Mouse (Mus musculus): ENCODE data around the gene Ablim1.

The Ablim1 gene

DNA sequence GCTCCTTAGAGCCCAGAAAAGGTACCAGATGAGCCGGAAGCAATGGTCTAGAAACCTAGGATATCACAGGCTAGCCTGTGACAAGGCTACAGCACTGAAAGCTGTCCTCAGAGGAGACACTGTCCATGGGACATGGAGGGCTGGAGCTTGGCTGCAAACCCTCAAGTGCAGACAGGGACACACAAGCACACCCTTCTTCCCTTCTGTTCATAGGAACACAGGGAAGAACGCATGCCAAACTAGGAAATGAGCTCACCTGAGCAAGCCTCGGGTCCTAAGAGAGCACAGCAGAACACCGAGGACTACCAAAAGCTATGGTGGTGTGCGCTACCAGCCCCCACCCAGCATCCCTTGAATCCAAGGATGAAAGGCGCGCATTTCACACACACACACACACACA, 262.7 kb downstream of the Ablim1 start:
- DNase-seq = no peak

DNA sequence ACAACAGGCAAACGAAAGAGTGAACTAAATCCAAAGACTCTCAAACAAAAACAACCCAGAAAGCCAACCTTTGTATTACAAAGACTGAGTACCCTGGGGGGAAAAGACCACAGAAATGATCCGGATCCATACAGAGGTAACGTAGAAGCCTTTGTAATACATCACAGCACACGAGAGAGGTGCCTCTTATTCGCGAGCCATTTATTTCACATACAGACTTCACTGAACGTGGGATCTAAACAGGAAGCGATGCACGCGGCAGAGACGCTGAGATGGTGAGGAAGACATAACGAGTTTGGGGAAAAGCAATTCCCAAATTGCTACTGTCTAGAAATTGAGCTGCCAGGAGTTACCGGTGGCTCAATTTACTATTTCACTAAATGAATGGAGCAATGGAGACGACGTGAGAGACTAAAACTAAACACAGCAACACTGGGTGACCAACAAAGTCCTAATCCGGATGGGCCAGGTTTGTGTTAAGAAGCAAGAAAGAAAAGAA, 265.1 kb downstream of the Ablim1 start:
- DNase-seq = no peak

DNA sequence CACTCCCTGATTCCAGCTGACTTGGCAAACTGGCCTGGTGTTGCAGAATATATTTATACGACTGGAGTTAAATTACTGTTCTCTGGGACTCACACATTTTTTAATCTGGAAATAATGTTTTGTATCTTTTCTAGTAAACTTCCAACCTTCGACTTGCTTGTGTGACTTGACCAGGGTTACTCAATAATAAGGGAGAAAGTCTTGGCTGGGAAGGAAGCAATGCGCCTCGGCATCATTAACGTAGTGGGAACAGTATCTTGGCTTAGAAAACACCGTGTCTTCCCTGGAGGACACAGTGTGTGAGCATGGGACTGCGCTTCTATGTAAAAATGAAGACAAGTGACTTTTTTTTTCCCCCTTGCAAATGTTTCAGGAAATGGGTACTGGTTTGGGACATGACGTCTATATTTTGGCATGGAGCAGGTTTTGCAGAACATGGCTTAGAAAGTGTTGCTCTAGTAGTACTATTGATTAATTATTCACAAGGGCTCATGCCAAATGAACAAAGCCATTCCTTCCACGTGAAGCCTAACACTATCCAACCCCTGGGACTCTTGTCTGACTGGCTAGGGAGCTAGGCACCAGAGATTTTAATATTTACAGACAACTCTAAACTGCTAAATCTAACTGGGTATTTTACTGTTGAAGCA, 266.9 kb downstream of the Ablim1 start:
- no peak for DNase-seq

DNA sequence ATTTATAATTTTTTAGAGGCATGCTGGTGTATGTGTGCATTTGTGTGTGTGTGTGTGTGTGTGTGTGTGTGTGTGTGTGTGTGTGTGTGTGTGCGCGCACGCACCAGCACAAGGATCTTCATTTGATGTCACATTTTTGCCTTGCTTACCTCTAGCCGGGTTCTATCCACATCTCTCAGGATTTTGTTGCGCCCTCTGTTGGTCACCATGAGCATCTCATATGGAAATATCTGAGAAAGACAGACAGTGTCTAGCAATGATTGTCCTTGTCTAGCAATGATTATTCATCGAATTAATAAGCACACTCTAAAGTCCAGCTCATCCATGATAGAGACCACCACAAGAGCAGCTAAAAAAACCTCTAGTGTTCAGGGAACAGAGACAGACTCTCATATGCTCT, 275.5 kb downstream of the Ablim1 start:
- DNase-seq = peak; percentile 49 to 53

GRCm38 (mm10) chr19:57036860-57037259, 277.9 kb downstream of the Ablim1 start:
- no peak for DNase-seq

DNA sequence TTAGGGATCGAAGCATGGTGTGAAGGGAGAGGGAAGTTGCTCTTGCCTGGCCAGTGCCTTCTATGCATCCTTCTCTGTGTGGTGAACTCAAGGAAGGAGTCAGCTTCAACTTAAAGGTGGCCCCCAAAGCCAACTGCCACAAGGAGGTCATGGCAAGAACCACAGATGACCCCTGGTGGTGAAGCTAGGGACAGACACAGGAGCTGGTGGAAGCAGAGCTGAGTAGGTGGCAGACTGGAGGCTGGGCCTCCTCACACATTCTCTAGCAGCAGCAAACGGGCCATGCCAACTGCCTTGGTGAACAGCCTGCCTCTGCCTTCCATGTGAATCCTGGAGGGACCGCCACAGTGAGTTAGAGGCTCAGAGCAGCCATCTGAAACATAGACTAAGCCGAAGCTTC, 283.1 kb downstream of the Ablim1 start:
- peak; percentile 67 to 76 for DNase-seq

DNA sequence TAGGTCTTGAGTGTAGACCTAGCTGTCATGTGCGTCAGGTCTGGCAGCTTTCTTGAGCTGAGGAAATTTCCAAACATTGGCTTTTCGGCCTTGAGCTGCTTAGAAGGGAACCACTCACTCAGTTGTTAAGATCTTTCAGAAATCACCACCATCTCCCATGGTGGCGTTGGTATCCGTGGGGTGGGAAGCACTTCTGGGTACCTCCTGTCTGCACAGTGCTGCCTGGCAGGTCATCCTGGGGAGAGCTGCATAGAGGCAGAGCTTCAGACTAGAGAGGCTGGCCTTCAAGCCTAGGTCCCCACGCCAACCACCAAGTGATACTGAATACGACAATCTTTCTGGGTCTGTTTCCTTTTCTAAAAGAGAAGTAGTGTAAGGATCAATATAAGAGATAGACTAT, 285.3 kb downstream of the Ablim1 start:
- no peak for DNase-seq

DNA sequence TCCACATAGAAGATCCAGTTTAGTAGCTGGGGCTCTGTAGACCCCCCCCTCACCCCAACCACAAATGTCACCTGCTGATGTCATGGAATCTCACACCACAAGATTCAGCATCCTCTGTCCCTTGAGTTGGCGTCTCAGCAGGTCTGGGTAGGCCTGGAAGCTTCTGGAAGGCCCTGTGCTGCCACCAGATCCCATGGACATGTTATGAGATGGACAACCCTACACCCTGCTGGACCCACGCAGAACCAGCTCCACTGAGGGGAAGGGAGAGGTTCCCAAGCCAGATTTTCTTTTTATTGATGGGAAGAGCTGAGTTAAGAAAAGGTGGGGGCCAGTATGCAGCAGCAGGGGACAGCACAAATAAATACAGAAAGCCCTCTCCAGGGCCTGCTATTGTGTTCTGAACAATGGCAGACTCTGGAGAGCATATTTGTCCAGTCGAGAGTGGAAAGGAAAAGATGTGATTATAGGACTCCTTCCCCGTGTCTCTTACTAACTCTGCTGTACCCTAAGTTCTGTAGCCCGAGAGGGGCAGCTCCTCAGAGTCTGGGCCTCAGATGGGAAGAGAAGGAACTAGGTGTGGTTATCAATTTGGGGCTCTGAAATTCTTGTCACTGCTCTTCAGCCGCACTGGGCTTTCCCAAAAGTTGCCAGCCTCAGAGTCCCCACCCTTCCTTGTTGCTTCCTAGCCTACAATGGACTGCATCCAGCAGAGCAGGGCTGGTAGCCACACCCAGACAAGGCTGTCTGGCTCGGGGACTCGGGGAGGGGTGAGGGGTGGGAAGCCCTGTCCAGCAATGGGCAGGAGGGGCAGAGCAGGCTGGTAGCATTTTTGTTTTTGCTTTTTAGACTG, 286.2 kb downstream of the Ablim1 start:
- no peak for DNase-seq

- DNase-seq = no peak
These were observed 288.2 kb downstream of the Ablim1 start for GRCm38 (mm10) chr19:57026501-57026900.

DNA sequence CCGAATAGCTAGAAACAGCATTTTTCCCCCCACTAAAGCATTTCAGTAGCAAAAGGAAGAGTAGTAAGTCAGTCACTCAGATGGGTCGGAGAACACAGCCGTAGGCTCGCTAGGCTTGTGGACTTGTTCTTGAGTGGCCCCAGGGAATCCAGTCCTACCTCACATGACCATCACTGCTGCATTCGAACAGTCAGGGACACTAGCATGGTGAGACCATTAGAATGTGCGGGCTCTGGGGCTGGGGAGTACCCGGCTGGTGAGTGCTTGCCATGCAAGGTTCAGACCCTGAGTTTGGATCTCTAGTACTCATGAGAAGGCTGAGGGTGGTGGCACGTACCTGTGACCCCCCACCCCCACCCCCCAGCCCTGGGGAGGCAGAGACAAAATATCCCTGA, 296.9 kb downstream of the Ablim1 start:
- DNase-seq = no peak

- no peak for DNase-seq
These were observed 297.5 kb downstream of the Ablim1 start for GRCm38 (mm10) chr19:57016995-57017784.

- no peak for DNase-seq
These were observed 299.9 kb downstream of the Ablim1 start for GRCm38 (mm10) chr19:57014808-57015207.

DNA sequence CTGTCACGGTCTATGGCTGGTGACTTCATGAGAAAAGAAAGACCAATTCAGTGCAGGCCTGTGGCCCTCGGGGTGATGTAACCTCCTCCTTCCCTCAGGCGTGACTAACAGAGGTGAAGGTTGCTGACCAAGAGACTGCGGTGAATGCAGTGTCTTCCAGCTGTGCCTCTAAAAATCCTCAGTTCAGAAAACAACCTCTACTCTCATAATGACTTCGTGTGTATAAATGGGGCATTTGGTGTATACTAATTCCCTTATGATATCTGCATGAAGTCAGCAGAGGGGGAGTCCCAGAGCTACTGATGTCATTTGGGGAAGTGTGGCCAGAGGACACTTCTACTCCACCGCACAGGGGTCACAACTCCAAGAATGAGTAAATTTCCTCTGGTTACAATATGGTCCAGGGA, 301.4 kb downstream of the Ablim1 start:
- DNase-seq = no peak

DNA sequence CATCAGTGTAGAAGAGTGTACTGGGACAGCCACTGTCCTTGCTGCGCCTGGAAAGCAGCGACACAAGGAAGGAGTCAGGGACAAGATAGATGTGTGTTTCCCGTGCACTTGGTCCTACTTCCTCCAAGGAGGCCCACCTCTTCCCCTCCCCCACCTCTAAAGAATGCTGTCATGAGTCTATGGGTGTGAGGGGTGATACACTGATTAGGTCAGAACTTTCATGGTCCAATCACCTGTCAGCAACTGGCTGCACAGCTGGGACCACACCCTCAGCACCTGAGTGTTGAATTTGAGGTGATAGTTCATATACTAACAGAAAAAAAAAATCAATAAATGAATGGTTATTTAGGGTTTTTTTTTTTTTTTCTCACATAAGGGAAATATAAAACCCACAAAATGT, 302.7 kb downstream of the Ablim1 start:
- DNase-seq = no peak

DNA sequence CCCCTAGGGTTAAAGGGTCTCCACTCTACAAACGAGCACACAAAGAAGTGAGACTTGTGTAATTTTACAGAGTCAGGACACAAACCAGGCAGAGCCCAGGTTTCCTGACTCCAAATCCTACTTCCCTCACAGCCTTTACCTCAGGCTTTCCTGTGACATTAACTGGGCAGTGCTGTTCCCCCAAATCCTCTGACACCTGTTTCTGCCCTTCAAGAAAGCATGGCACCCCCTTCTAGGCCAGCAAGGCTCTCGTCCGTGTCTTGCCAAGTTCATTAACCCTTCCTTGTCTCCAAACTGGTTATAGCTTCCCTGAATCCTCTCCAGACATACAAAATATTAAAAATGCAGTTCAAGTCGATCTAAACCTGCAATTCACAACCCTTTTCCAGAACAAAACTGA, 304.7 kb downstream of the Ablim1 start:
- DNase-seq = no peak

DNA sequence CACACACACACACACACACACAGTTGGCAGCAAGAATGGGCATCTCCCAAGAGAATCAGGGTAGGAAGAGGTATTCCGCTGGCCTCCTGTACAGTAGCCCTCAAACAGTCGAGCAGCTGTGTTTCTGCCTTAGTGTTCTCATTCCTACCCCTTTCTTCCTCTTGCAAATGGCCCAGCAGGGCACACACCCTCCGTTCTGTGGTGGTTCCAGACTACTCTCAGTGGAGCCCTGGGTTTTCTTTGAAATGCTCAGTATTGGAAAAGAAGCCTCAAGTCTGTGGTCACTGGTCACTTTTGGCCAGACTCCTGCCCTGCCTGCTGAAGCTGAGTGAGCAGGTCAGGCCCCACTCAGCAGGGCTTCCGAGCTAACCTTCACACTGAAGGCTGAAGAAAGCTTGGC, 305.1 kb downstream of the Ablim1 start:
- no peak for DNase-seq

DNA sequence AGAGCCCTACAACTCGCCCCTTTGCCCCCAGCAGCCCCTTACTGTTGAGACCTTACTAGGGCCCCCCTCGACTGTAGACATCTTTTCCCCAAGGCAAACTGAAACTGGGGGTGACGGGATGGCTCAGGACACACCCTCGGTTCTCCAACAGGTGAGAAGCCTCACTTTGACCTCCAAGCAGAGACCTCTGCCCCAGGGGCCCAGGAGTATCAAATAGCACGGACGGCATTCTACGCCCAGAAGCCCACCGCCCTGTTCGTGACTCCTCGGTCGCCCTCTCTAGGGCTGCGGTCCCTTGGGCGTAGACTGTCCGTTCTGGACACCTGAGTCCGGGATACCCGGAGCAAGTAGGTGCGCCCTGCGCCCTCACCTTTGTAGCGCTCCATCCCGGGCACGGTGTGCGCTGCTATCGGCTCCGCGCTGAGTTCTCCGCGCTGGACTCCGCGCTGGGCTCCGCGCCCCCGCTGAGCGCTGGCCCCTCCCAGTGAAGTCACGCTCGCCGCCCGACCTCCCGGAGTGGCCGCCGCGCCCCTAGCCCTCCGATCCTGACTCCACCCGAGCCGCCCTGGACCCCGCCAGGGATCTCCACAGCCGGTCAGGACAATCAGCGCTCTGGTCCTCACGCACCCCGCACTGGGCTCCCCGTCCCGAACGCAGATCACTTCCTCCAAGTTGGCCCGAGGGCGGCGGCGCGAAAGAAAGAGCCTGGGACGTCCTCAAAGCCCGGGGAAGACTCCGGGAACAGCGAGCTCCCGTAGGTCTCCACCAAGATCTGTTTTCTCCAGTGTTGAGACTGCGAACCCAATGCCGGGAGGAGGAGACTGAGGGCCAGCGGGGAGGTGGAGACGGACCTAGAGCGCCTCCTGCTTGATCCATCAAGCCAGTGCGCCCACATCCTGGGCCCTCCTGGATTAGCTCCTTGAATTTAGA, 306.7 kb downstream of the Ablim1 start, which contains the start of gene Afap1l2:
Gene Afap1l2, minus strand, starts transcription at position 448 of the 930 bp plus-strand sequence.
- DNase-seq = peak; percentile 87 to 89

DNA sequence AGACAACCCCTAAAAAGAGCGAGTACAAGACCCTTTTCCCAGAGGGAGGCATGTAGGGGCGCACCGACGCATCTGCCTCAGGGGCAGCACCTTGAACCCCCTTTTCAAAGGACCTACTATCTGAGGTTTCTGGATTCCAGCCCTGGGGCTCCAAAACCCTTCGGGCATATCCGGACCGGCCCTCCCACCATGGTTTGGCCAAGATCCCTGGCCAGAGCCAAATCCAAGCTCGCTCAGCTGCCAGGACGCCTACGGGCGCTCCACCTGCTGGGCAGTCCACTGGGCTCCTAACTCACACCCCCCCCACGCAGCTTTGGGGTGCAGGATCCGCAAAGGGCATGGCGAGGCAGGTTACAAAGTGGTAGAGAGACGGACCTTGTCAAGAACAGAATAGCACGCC, 307.4 kb downstream of the Ablim1 start:
- peak; percentile 87 to 89 for DNase-seq

DNA sequence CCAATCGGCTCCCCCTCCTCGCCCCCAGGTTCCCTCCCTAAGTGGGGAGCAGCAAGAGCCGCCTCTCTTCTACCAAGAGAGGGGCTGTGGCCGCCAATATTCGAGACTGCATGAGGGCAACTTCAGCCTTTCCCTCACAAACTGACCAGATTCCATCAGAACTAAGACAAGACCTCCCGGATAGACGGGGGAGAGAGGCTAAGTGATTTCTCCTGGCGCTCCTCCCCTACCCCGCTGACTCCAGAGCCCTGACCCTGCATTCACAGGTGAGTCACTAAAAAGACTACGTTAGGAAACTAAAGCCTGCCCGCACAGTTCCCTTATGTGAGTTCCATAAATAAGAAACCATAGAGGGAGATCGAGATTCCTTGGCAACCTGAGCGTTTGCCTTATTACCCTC, 307.9 kb downstream of the Ablim1 start:
- no peak for DNase-seq

- DNase-seq = peak; percentile 87 to 95
These were observed 309.7 kb downstream of the Ablim1 start for GRCm38 (mm10) chr19:57005062-57005461.

GRCm38 (mm10) chr19:57003460-57003810, 311.3 kb downstream of the Ablim1 start:
- peak; percentile 67 to 74 for DNase-seq

GRCm38 (mm10) chr19:57002741-57003459, 311.8 kb downstream of the Ablim1 start:
- no peak for DNase-seq

Data from cerebellum, adult 18-20 months (tissue).